Mouse (Mus musculus) thymus, adult 2 months (tissue): ENCODE data around the gene Rhbg. TPM values are rescaled to one million over a fixed set of nuclear protein-coding genes. Genes with fewer than 3 reads are reported as not detected.
A peak's percentile ranks its signal among the peaks of the same experiment; 100 is the strongest.

Experiments used
- DNase-seq: peaks from one replicate; pipeline ENCODE4 v3.0.0; 2021
- H3K27ac ChIP-seq: fragments of 200-500 bp; 2 replicates; pipeline ENCODE4 v1.5.1; 2012; ENCODE audit warnings: low read length, control low read depth; ENCODE audit not compliant: control insufficient read depth, insufficient read depth
- H3K27me3 ChIP-seq: fragments of 200-500 bp; 2 replicates; pipeline ENCODE4 v1.6.1; 2012; ENCODE audit warnings: mild to moderate bottlenecking, low read length, moderate library complexity, mixed read lengths; ENCODE audit not compliant: control insufficient read depth, insufficient read depth
- H3K36me3 ChIP-seq: fragments of 200-500 bp; 2 replicates; pipeline ENCODE4 v1.6.1; 2012; ENCODE audit warnings: mild to moderate bottlenecking, low read length, moderate library complexity; ENCODE audit not compliant: control insufficient read depth, insufficient read depth
- H3K4me1 ChIP-seq: fragments of 200-500 bp; replicated peaks from 2 replicates; pipeline ENCODE4 v1.6.1; 2012; ENCODE audit warnings: low read length; ENCODE audit not compliant: control insufficient read depth, insufficient read depth
- H3K4me3 ChIP-seq: fragments of 200-500 bp; 2 replicates; pipeline ENCODE4 v1.5.1; 2012; ENCODE audit warnings: mild to moderate bottlenecking, low read length, control low read depth, moderate library complexity; ENCODE audit not compliant: control insufficient read depth, insufficient read depth
- CTCF ChIP-seq: fragments of 200-500 bp; IDR thresholded peaks from 2 replicates; pipeline ENCODE4 v1.5.1; 2012; ENCODE audit warnings: mild to moderate bottlenecking, control low read depth, low read length, moderate library complexity, borderline replicate concordance; ENCODE audit not compliant: control insufficient read depth, poor library complexity, insufficient read depth; ENCODE audit errors: extremely low read depth
- POLR2A ChIP-seq: fragments of 200-500 bp; IDR thresholded peaks from 2 replicates; pipeline ENCODE4 v1.6.1; 2012; ENCODE audit warnings: mild to moderate bottlenecking, low read length, control low read depth, moderate library complexity; ENCODE audit not compliant: control insufficient read depth, poor library complexity, insufficient read depth; ENCODE audit errors: extremely low read depth
- WGBS: fragments of 180-500 bp; shearing (Covaris S2); methylation state at CpG from one replicate; pipeline ENCODE4 v1.1.7; 2018; 5-methylcytosine and 5-hydroxymethylcytosine counted together
- polyA plus RNA-seq: library from polyadenylated mRNA; depleted of rRNA; stranded (reverse); fragments of >200 nt; gene quantifications from 2 replicates; pipeline ENCODE4 v1.2.3, GENCODE M21; 2012

The Rhbg gene
- polyA plus RNA-seq, 1 experiment: 2.7 TPM

DNA sequence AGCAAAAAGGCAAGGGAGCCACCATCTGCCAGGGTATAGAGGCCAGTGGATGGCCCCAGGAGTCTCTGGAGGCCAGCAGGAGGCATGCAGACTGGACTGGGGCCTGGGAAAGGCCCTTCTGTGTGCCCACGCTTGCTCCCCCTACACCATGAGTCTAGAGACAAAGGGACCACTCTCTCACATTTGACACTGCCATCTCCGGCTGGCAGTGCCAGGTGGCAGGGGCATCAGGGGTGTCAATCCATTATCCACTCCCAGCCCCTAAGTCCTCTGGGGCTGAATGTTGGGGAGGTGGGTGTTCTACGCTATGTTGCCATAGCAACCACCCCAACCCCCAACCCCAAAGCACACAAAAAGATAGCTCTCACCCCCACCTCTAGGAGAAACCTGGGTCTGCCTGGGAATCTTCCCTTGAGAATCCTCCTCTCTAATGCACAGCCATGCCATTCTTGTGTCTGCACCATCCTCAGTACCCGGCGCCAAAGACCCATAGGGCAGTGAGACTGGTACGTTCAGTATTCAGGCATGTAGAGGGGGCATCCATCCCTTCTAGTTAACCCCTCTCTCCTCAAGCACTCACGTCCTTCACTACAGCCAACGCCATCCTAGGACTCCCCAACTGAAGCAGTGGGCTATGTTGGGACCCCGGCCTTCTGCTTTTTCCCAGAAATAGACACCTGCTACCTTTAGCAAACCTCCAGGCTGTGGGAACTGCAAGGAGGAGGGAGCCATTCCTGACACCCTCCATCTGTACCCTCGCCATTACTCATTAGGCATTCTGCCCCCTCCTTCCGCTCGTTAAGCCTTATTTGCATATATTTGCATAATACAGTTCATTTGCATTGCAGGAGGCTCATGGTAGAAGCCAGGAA, 32.8 kb downstream of the Rhbg start:
- H3K36me3 ChIP-seq: no peaks in the 10 kb centered on the region
- no peak for DNase-seq
- WGBS: 65% methylated on average over 12 of the region's 12 CpGs
- no peak overlapping the region for H3K4me3 ChIP-seq
- H3K27me3 ChIP-seq: no peaks in the 10 kb centered on the region; the same call in none of the 2 replicates
- no peak overlapping the region for H3K27ac ChIP-seq
- no peaks in the 10 kb centered on the region for H3K4me1 ChIP-seq
- no peak for TF ChIP-seq POLR2A
- no peak for TF ChIP-seq CTCF

GRCm38 (mm10) chr3:88220842-88221241, 33.7 kb downstream of the Rhbg start:
- DNase-seq: peak; percentile 57
- Histone ChIP-seq H3K4me1 (no peaks in the 10 kb centered on the region), H3K27ac (no peak overlapping the region), H3K27me3 (peaks cover 7% of the 10 kb centered on the region), H3K4me3 (no peak overlapping the region), H3K36me3 (no peaks in the 10 kb centered on the region)
- TF ChIP-seq CTCF (no peak), POLR2A (no peak)
- WGBS: 5% methylated on average over 6 of the region's 6 CpGs

DNA sequence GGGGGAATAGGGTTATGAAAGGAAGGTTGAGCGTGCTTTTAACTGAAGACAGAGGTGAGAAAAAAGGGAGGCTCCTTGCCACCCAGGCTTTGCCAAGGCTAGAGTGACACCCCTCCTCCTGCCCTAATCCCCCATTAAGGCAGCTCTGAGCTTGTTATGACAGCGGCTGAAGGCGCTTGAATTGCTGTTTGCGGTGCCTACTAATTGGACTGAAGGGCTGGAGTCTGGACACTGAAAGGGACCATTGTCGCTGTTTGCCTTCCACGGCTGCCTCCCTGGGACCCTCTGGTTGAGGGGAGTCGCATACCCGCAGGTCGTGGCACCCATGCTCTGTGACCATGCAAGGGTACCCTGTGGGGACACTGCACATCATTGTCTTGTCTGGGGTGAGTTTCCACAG, 34.6 kb downstream of the Rhbg start:
- H3K4me1 ChIP-seq: peaks cover 7% of the 10 kb centered on the region
- peaks cover 13% of the 10 kb centered on the region for H3K27me3 ChIP-seq
- no peak overlapping the region for H3K27ac ChIP-seq
- H3K36me3 ChIP-seq: no peaks in the 10 kb centered on the region
- no peak overlapping the region for H3K4me3 ChIP-seq
- TF ChIP-seq CTCF (no peak), POLR2A (no peak)
- 28% methylated on average over 9 of the region's 9 CpGs for WGBS
- DNase-seq: no peak

- no peak overlapping the region for H3K27ac ChIP-seq
- WGBS: 68% methylated on average over 1 of the region's 2 CpGs
- H3K4me3 ChIP-seq: no peak overlapping the region
- peaks cover 10% of the 10 kb centered on the region for H3K4me1 ChIP-seq
- TF ChIP-seq CTCF: no peak
- TF ChIP-seq POLR2A: no peak
- H3K36me3 ChIP-seq: no peaks in the 10 kb centered on the region
- H3K27me3 ChIP-seq: peaks cover 26% of the 10 kb centered on the region
- DNase-seq: no peak
Measured at GRCm38 (mm10) chr3:88217679-88218078, 36.8 kb downstream of the Rhbg start.

GRCm38 (mm10) chr3:88216534-88217326, 37.8 kb downstream of the Rhbg start:
- 30% methylated on average over 7 of the region's 7 CpGs for WGBS
- H3K4me3 ChIP-seq: no peak overlapping the region
- TF ChIP-seq POLR2A: no peak
- TF ChIP-seq CTCF: no peak

DNA sequence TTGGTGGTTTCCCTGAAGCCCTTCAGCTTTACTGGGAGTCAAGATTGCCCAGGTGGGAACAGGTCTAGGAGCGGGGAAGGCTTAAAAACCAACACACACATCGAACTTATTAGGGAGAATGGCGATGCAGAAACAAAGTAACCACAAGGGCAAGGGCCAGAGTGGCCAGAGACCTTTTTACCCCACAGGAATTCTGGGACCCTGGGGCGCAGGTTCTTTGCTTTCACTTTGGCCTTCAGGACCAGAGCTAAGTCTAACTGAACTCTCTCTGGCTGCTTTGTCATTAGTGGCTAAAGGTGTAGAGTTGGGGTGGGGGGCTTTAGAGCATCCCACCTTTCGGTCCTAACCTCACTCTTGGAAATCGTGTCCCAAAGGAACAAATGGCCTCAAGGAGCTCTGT, 38.4 kb downstream of the Rhbg start:
- TF ChIP-seq POLR2A (no peak), CTCF (no peak)
- 9% methylated on average over 6 of the region's 6 CpGs for WGBS
- Histone ChIP-seq H3K27ac (no peak overlapping the region), H3K27me3 (peaks cover 32% of the 10 kb centered on the region), H3K4me3 (no peak overlapping the region), H3K4me1 (peaks cover 10% of the 10 kb centered on the region), H3K36me3 (no peaks in the 10 kb centered on the region)
- DNase-seq: no peak

More at GRCm38 (mm10) chr3:88216534-88217326, 37.8 kb downstream of the Rhbg start:
- Histone ChIP-seq H3K27me3 (peaks cover 32% of the 10 kb centered on the region), H3K27ac (no peak overlapping the region), H3K4me1 (peaks cover 10% of the 10 kb centered on the region), H3K36me3 (no peaks in the 10 kb centered on the region)
- DNase-seq: no peak
